Mouse (Mus musculus) neural tube, embryonic 15.5 days (tissue): ENCODE measurements around the gene H2-M3. TPM values are rescaled to one million over a fixed set of nuclear protein-coding genes. Genes with fewer than 3 reads are reported as not detected.
"Not testable (repeated sequence)": the region's sequence is repeated elsewhere in the genome, so short reads cannot be mapped to it uniquely, and the experiment has no call there.

Experiments
- ATAC-seq: fragments of 200-750 bp; cut with Nextera tagmentation; 2 replicates; pipeline ENCODE4 v1.8.0; 2017; ENCODE audit warnings: mild to moderate bottlenecking, moderate TSS enrichment, moderate library complexity; ENCODE audit not compliant: low FRiP score
- H3K27ac ChIP-seq: fragments of 300-500 bp; sonication (generic); replicated peaks from 2 replicates; pipeline ENCODE4 v1.5.1; 2015; ENCODE audit warnings: mild to moderate bottlenecking, inconsistent platforms
- H3K27me3 ChIP-seq: fragments of 300-500 bp; sonication (generic); replicated peaks from 2 replicates; pipeline ENCODE4 v1.6.1; 2015; ENCODE audit warnings: inconsistent platforms
- H3K36me3 ChIP-seq: fragments of 300-500 bp; sonication (generic); 2 replicates; pipeline ENCODE4 v1.6.1; 2015; ENCODE audit warnings: inconsistent platforms
- H3K4me1 ChIP-seq: fragments of 300-500 bp; sonication (generic); 2 replicates; pipeline ENCODE4 v1.6.1; 2015; ENCODE audit warnings: inconsistent platforms
- H3K4me2 ChIP-seq: fragments of 300-500 bp; sonication (generic); 2 replicates; pipeline ENCODE4 v1.6.1; 2015; ENCODE audit warnings: inconsistent platforms, mild to moderate bottlenecking, moderate library complexity
- H3K4me3 ChIP-seq: fragments of 300-500 bp; sonication (generic); replicated peaks from 2 replicates; pipeline ENCODE4 v1.5.1; 2015; ENCODE audit warnings: mild to moderate bottlenecking, inconsistent platforms
- H3K9ac ChIP-seq: fragments of 300-500 bp; sonication (generic); replicated peaks from 2 replicates; pipeline ENCODE4 v1.6.1; 2015; ENCODE audit warnings: mild to moderate bottlenecking, inconsistent platforms
- H3K9me3 ChIP-seq: fragments of 300-500 bp; sonication (generic); replicated peaks from 2 replicates; pipeline ENCODE4 v1.6.1; 2016; ENCODE audit warnings: inconsistent platforms
- WGBS: fragments of 180-500 bp; shearing (Covaris S2); methylation state at CpG from one replicate; pipeline ENCODE4 v1.1.7; 2015; ENCODE audit warnings: mixed read lengths; 5-methylcytosine and 5-hydroxymethylcytosine counted together
- polyA plus RNA-seq: library from polyadenylated mRNA; unstranded; fragments of >200 nt; fragmentation: Nextera tagmentation; extraction: Ambion mirVana; gene quantifications from 2 replicates; pipeline ENCODE4 v1.2.1, GENCODE M21; 2015

Gene H2-M3
- polyA plus RNA-seq, result 1.7 and 3.2 TPM in 2 replicates

DNA sequence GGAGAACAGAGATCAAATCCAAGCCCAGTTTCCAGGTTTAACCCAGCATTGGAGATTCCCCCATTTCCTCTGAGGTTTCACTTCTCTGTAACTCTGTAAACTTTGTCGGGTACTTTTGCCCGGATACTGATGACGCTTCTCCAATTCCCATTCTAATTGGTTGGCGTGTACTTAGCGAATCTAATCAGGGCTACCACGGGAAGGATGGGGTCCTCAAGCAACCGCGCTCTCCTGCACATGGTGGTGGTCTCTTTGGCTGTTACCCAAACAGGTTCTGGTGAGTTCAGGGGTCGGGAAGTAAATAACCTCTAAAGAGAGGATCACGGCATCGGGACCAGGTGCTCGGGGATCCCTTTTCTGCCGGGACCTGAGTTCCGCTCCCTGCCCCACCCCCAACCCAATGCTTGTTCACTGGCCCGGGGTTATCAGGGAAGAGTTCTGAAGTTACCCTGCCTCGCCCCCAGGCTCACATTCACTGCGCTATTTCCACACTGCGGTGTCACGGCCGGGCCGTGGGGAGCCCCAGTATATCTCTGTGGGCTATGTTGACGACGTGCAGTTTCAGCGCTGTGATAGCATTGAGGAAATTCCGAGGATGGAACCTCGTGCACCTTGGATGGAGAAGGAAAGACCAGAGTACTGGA is at the start of gene H2-M3:
TSS of gene H2-M3 (plus strand) at position 163 of the 644 bp plus-strand sequence.
- no peaks in the 10 kb centered on the region for H3K9me3 ChIP-seq
- H3K27me3 ChIP-seq, result no peaks in the 10 kb centered on the region
- H3K4me3 ChIP-seq, result peak within 1 kb of the TSS; percentile 54
- peak; percentile 99 for ATAC-seq
- H3K4me1 ChIP-seq, result peaks cover 6% of the 10 kb centered on the region
- H3K36me3 ChIP-seq, result no peaks in the 10 kb centered on the region
- peak within 1 kb of the TSS; percentile 98 for H3K4me2 ChIP-seq
- H3K9ac ChIP-seq, result peak within 1 kb of the TSS; percentile 51
- 6% methylated on average over 26 of the region's 26 CpGs for WGBS
- H3K27ac ChIP-seq, result no peak within 1 kb of the TSS

DNA sequence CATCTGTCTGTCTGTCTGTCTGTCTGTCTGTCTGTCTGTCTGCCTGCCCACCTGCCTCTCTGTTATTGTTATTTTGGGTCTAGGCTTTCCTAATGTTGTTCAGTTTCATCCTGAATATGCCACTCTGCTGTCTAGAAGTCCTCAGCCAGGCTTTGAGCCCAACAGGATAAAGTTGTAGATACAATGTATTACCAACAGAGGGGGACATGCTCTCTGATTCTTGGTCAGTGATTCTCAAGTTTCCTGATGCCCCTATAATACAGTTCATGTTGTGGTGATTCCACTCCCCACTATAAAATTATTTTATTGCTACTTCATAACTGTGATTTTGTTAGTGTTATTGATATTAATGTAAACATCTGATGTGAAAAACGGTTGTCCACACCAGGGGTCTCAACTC is 48.1 kb upstream of the H2-M3 start:
- H3K4me3 ChIP-seq, result no peak overlapping the region
- no peak overlapping the region for H3K9ac ChIP-seq
- no peaks in the 10 kb centered on the region for H3K4me1 ChIP-seq
- H3K27me3 ChIP-seq, result no peaks in the 10 kb centered on the region
- H3K9me3 ChIP-seq, result no peaks in the 10 kb centered on the region; the same call in 1 of the 2 replicates
- H3K4me2 ChIP-seq, result no peak overlapping the region
- no peak overlapping the region for H3K27ac ChIP-seq
- ATAC-seq, result no peak
- WGBS, result 20% methylated on average over 1 of the region's 1 CpGs
- H3K36me3 ChIP-seq, result no peaks in the 10 kb centered on the region

DNA sequence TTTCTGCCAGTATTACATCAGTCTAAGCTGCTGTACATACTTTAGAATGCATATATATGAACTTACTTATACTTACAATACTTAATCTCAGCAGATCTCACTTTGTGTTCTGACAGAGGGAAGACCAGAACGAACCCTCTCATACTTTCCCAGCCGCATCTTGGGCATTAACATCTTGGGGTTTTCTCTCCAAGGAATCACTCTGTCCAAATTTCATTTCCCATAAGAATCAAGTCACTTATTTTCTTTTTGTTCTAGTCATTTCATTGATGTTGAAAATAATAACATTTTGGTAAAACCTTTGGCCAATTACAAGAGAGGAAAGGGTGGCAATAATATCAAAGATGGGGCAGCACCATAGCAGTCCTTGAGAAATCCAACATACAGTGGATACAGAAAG is 32.8 kb upstream of the H2-M3 start, which contains the start of gene Olfr97:
TSS of gene Olfr97 (minus strand) at position 101 of the 400 bp plus-strand sequence.
- not testable (repeated sequence) for H3K27ac ChIP-seq, H3K27me3 ChIP-seq, H3K4me1 ChIP-seq, ATAC-seq, H3K9me3 ChIP-seq, H3K4me3 ChIP-seq, H3K9ac ChIP-seq, H3K4me2 ChIP-seq, H3K36me3 ChIP-seq
- 96% methylated on average over 2 of the region's 2 CpGs for WGBS

DNA sequence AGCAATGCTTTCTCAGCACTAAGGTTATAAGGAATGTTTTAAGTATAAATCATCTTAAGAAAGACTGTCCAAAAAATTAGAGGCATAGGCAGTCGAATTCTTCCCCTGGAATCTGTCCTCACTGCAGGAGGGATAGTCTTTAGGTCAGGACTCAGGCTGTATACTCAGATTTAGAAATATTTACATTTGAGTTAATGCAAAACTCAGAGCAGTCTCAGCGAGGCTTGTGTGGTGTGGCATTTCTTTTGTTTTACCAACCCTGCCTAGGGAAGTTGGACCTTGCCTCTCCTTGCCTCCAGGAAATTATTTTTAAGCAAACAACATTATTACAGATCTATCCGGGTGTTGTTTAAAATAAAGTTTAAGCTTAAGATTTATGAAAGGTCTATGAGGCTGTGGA is 27.8 kb upstream of the H2-M3 start:
- ATAC-seq, result no peak
- Histone ChIP-seq H3K36me3 (no peaks in the 10 kb centered on the region), H3K4me2 (no peak overlapping the region), H3K27me3 (no peaks in the 10 kb centered on the region), H3K27ac (no peak overlapping the region), H3K4me1 (no peaks in the 10 kb centered on the region), H3K4me3 (no peak overlapping the region), H3K9me3 (no peaks in the 10 kb centered on the region), H3K9ac (no peak overlapping the region)
- WGBS, result 55% methylated on average over 3 of the region's 3 CpGs

DNA sequence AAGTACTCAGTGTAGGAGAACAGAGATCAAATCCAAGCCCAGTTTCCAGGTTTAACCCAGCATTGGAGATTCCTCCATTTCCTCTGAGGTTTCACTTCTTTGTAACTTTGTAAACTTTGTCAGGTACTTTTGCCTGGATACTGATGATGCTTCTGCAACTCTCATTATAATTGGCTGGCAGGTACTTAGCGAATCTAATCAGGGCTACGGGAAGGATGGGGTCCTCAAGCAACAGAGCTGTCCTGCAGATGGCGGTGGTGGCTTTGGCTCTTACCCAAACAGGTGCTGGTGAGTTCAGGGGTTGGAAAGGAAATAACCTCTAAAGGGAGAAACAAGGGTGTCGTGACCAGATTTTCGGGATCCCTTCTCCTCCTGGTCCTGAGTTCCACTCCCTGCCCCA is 23.3 kb upstream of the H2-M3 start:
- Histone ChIP-seq H3K36me3 (no peaks in the 10 kb centered on the region), H3K9ac (no peak overlapping the region), H3K4me3 (no peak overlapping the region), H3K4me2 (no peak overlapping the region), H3K27me3 (no peaks in the 10 kb centered on the region), H3K27ac (no peak overlapping the region), H3K4me1 (no peaks in the 10 kb centered on the region), H3K9me3 (no peaks in the 10 kb centered on the region)
- 36% methylated on average over 5 of the region's 5 CpGs for WGBS
- ATAC-seq, result peak; percentile 68

DNA sequence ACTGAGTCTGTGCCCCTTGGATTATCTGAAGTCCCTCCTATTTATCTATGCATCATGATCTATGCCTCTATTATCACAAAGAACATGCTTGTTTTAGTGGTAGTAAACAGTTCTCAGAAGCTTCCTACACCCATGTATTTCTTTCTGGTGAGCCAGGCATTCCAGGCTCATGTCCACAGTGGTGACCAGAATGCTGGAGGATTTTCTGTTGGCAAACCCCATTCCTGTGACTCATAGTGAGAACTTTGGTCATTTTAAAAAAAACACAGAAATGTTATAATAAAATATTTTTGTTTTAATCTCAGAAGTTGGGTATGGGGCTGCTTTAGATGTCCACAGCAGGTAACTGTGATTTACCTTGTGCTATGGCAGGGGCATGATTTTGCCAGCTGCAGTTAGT is 20.6 kb upstream of the H2-M3 start:
- H3K9me3 ChIP-seq, result no peaks in the 10 kb centered on the region
- H3K4me1 ChIP-seq, result no peaks in the 10 kb centered on the region
- no peak overlapping the region for H3K4me2 ChIP-seq
- H3K36me3 ChIP-seq, result no peaks in the 10 kb centered on the region
- no peak overlapping the region for H3K27ac ChIP-seq
- no peak for ATAC-seq
- no peak overlapping the region for H3K4me3 ChIP-seq
- H3K9ac ChIP-seq, result no peak overlapping the region
- H3K27me3 ChIP-seq, result no peaks in the 10 kb centered on the region

DNA sequence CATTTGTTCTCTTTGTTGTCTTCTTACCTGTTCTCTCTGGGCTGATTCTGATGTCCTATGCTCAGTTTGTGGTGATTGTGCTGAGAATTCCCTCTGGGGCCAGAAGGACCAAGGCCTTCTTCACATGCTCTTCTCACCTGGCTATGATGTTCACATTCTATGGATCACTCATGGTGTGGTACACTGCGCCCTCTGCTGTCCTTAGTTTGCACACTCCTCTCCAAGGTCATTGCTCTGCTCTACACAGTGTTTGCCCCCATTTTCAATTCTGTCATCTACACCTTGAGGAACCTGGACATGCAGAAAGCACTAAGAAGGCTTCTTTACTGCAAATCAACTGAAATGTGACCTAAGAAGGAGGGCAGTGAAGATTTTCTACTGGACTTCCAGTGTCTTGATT is 19.5 kb upstream of the H2-M3 start:
- no peak for ATAC-seq
- Histone ChIP-seq H3K4me2 (no peak overlapping the region), H3K4me1 (no peaks in the 10 kb centered on the region), H3K9me3 (no peaks in the 10 kb centered on the region), H3K27ac (no peak overlapping the region), H3K9ac (no peak overlapping the region), H3K27me3 (no peaks in the 10 kb centered on the region), H3K36me3 (no peaks in the 10 kb centered on the region), H3K4me3 (no peak overlapping the region)
- WGBS, result 12% methylated on average over 1 of the region's 1 CpGs

DNA sequence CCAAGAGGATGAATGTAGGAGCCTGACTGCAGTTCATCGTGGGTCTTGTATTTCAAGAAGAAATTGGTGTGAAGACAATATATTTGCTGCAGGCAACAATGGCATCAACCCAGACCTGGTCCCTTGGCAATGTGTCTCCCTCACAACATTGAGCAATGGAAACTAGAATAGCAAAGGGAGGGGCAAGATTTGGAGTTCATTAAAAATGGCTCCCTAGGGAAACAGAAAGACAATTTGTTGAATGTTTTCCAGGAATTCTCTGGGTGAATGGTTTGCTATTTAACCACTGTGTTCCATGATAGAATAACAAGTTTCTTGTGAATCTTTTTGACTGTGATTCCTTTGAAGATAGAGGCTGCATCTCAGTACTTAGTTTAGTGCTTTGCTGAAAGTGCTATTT is 6.4 kb upstream of the H2-M3 start, which contains the start of gene Olfr98:
TSS of gene Olfr98 (minus strand) at position 124 of the 400 bp plus-strand sequence.
- ATAC-seq, result no peak
- Histone ChIP-seq H3K36me3 (no peaks in the 10 kb centered on the region), H3K4me2 (no peak within 1 kb of the TSS), H3K9ac (no peak within 1 kb of the TSS), H3K27ac (no peak within 1 kb of the TSS), H3K4me1 (no peaks in the 10 kb centered on the region), H3K4me3 (no peak within 1 kb of the TSS), H3K27me3 (no peaks in the 10 kb centered on the region), H3K9me3 (no peaks in the 10 kb centered on the region)
- WGBS, result 94% methylated on average over 1 of the region's 1 CpGs

DNA sequence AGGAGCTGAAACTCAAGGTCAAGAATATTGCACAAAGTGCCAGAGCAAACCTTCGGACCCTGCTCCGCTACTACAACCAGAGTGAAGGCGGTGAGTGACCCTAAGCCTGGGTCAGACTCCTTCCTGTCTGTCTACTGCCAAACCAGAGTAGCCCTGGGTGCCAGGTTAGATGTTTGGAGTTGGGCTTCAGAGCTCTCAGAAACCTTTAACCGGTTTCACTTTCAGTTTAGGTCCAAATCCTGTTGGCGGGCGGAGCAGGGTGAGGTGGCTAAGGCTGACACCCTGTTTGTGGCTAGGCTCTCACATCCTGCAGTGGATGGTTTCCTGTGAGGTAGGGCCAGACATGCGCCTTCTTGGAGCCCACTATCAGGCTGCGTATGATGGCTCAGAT is 677 bp downstream of the H2-M3 start:
- Histone ChIP-seq H3K4me3 (peak overlapping the region; percentile 54), H3K27me3 (no peaks in the 10 kb centered on the region), H3K4me1 (peaks cover 6% of the 10 kb centered on the region), H3K36me3 (no peaks in the 10 kb centered on the region), H3K27ac (no peak overlapping the region), H3K4me2 (peak overlapping the region; percentile 98), H3K9ac (peak overlapping the region; percentile 51), H3K9me3 (no peaks in the 10 kb centered on the region)
- ATAC-seq, result no peak
- 66% methylated on average over 8 of the region's 8 CpGs for WGBS

DNA sequence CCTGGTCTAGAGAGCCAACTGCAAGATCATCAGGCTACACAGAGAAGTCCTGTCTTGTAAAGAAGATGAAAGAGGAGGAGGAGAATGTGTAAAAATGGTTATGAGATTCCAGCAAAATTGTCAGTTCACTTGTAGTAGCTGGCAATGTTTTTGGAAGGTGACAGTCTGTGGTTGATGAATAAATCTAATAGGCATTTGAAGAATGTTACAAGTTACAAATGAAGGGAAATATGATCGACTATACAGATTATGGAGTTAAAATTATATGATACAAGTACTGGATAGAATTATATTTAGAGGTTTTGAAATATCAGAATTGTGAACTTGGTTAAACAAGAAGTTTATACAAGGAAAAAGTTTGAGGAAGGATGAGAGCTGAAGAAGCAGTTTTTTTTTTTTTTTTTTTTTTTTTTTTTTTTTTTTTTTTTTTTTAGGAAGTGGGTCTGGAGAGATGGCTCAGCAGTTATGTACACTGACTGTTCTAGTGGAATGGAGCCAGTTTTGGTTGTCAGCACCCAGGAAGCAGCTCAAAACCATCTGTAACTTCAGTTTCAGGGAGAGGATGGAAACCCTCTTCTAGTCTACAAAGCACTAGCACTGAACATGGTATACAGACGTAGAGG is 5.7 kb downstream of the H2-M3 start:
- H3K4me2 ChIP-seq, result no peak overlapping the region
- no peak for ATAC-seq
- 88% methylated on average over 2 of the region's 2 CpGs for WGBS

DNA sequence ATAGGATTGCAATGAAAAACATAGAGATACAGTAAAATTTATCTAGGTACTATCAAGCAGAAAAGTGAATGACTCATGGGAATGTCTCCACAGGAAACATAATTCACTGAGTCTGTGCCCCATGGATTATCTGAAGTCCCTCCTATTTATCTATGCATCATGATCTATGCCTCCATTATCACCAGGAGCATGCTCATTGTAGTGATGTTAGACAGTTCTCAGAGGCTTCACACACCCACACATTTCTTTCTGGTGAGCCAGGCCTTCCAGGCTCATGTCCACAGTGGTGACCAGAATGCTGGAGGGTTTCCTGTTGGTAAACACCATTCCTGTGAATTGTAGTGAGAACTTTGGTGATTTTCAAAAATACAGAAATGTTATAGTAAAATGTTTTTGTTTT is 6.6 kb downstream of the H2-M3 start:
- ATAC-seq, result no peak
- Histone ChIP-seq H3K4me1 (no peaks in the 10 kb centered on the region), H3K36me3 (no peaks in the 10 kb centered on the region), H3K27me3 (no peaks in the 10 kb centered on the region), H3K9me3 (no peaks in the 10 kb centered on the region), H3K4me3 (no peak overlapping the region), H3K9ac (no peak overlapping the region), H3K4me2 (no peak overlapping the region), H3K27ac (no peak overlapping the region)

More for the DNA sequence above, 5.7 kb downstream of the H2-M3 start:
- H3K27ac ChIP-seq, result no peak overlapping the region
- H3K27me3 ChIP-seq, result no peaks in the 10 kb centered on the region
- H3K36me3 ChIP-seq, result no peaks in the 10 kb centered on the region
- no peaks in the 10 kb centered on the region for H3K9me3 ChIP-seq
- H3K9ac ChIP-seq, result no peak overlapping the region
- no peaks in the 10 kb centered on the region; the same call in 1 of the 2 replicates for H3K4me1 ChIP-seq
- H3K4me3 ChIP-seq, result no peak overlapping the region

DNA sequence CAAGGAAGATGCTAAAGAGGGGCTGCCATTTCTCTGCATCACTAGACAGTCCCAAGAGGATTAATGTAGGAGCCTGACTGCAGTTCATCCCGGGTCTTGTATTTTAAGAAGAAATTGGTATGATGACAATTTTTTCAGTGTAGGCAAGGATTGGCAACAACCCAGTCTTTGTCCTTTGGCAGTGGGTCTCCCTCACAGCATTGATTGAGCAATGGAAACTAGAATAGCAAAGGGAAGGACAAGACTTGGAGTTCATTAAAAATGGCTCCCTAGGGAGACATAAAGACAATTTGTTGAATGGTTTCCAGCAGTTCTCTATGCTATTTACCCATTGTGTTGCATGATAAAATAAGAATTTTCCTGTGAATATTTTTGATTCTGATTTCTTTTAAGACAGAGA is 10.3 kb downstream of the H2-M3 start:
- Histone ChIP-seq H3K36me3 (no peaks in the 10 kb centered on the region), H3K27me3 (no peaks in the 10 kb centered on the region), H3K9ac (no peak overlapping the region), H3K27ac (no peak overlapping the region), H3K4me2 (no peak overlapping the region), H3K4me3 (no peak overlapping the region), H3K4me1 (no peaks in the 10 kb centered on the region), H3K9me3 (no peaks in the 10 kb centered on the region)
- 89% methylated on average over 1 of the region's 1 CpGs for WGBS
- ATAC-seq, result no peak
